Mouse (Mus musculus): Measurements from ENCODE around the gene Atg2a.
"Not testable (repeated sequence)": the region's sequence is repeated elsewhere in the genome, so short reads cannot be mapped to it uniquely, and the experiment has no call there.

Atg2a gene

GRCm38 (mm10) chr19:6276426-6277421 is 35.3 kb downstream of the Atg2a start, which contains the start of gene Ehd1:
TSS of gene Ehd1 (plus strand) at chr19:6276725.
- peak; percentile 98 for DNase-seq (ENCODE audit: low read depth, low spot score)

- peak; percentile 96 for DNase-seq (ENCODE audit: low read depth, low spot score)
These were observed 36.4 kb downstream of the Atg2a start for GRCm38 (mm10) chr19:6277661-6278438.

GRCm38 (mm10) chr19:6278439-6279073 is 37.1 kb downstream of the Atg2a start:
- no peak for DNase-seq (ENCODE audit: low read depth, low spot score)

- DNase-seq (ENCODE audit: low read depth, low spot score) = no peak
These were observed 38.1 kb downstream of the Atg2a start for GRCm38 (mm10) chr19:6279481-6280144.

GRCm38 (mm10) chr19:6280554-6280953 is 39.1 kb downstream of the Atg2a start:
- DNase-seq (ENCODE audit: low read depth, low spot score) = no peak

- no peak for DNase-seq (ENCODE audit: low read depth, low spot score)
These were observed 39.9 kb downstream of the Atg2a start for GRCm38 (mm10) chr19:6281122-6282020.

- no peak for DNase-seq (ENCODE audit: low read depth, low spot score)
These were observed 41.5 kb downstream of the Atg2a start for GRCm38 (mm10) chr19:6283001-6283400.

- no peak for DNase-seq (ENCODE audit: low read depth, low spot score)
These were observed 43.0 kb downstream of the Atg2a start for GRCm38 (mm10) chr19:6284502-6284901.

GRCm38 (mm10) chr19:6285226-6285625 is 43.8 kb downstream of the Atg2a start:
- DNase-seq (ENCODE audit: low read depth, low spot score) = no peak

- no peak for DNase-seq (ENCODE audit: low read depth, low spot score)
These were observed 44.4 kb downstream of the Atg2a start for GRCm38 (mm10) chr19:6285632-6286433.

- no peak for DNase-seq (ENCODE audit: low read depth, low spot score)
These were observed 45.2 kb downstream of the Atg2a start for GRCm38 (mm10) chr19:6286434-6287401.

GRCm38 (mm10) chr19:6288236-6288894 is 46.9 kb downstream of the Atg2a start:
- DNase-seq (ENCODE audit: low read depth, low spot score) = no peak

GRCm38 (mm10) chr19:6289696-6290238 is 48.3 kb downstream of the Atg2a start:
- DNase-seq (ENCODE audit: low read depth, low spot score) = no peak

- DNase-seq (ENCODE audit: low read depth, low spot score) = not testable (repeated sequence)
These were observed 49.2 kb downstream of the Atg2a start for GRCm38 (mm10) chr19:6290720-6291116.

- peak; percentile 58 for DNase-seq (ENCODE audit: low read depth, low spot score)
These were observed 49.8 kb downstream of the Atg2a start for GRCm38 (mm10) chr19:6291117-6291781.

GRCm38 (mm10) chr19:6292262-6292661 is 50.8 kb downstream of the Atg2a start:
- DNase-seq (ENCODE audit: low read depth, low spot score) = no peak

GRCm38 (mm10) chr19:6294301-6294700 is 52.8 kb downstream of the Atg2a start:
- no peak for DNase-seq (ENCODE audit: low read depth, low spot score)

Data from ES-CJ7 (cell line).